Mouse (Mus musculus) monocyte, adult 5-6 weeks (primary cell): ENCODE data around the gene Hist1h4c. TPM values are rescaled to one million over a fixed set of nuclear protein-coding genes. Genes with fewer than 3 reads are reported as not detected.
"Not testable (repeated sequence)": the region's sequence is repeated elsewhere in the genome, so short reads cannot be mapped to it uniquely, and the experiment has no call there.

Experiments used
- ATAC-seq: fragments of 153-309, 156-312 bp; replicated peaks from 2 replicates; pipeline ENCODE4 v1.8.0; 2017; ENCODE audit warnings: mild to moderate bottlenecking; ENCODE audit not compliant: low TSS enrichment, insufficient number of reproducible peaks, severe bottlenecking, poor library complexity, low FRiP score
- total RNA-seq: library from RNA; stranded (forward); fragments of 200-1000, 200-491, 200-594 nt; gene quantifications from 3 replicates; pipeline ENCODE4 v1.2.3, GENCODE M21; 2017

Hist1h4c gene
- total RNA-seq, 1 experiment from 2014 or later = 93.5 TPM

- not testable (repeated sequence) for ATAC-seq
Measured at GRCm38 (mm10) chr13:23682947-23683754, 15.1 kb downstream of the Hist1h4c start.

- no peak for ATAC-seq
Measured at GRCm38 (mm10) chr13:23682623-23682946, 15.7 kb downstream of the Hist1h4c start.

- no peak for ATAC-seq
Measured at GRCm38 (mm10) chr13:23681990-23682582, 16.2 kb downstream of the Hist1h4c start.

GRCm38 (mm10) chr13:23662536-23662935 is 35.7 kb downstream of the Hist1h4c start:
- no peak for ATAC-seq

- no peak for ATAC-seq
Measured at GRCm38 (mm10) chr13:23659636-23660366, 38.5 kb downstream of the Hist1h4c start.

Other genes starting within 250 kb of the Hist1h4c start
- gene Btn1a1, start 232.6 kb downstream of the Hist1h4c start, total RNA-seq = not detected in 3 replicates
- not detected in 3 replicates for gene Btn2a2, start 209.6 kb downstream of the Hist1h4c start, total RNA-seq
- gene Hist1h4h, start 167.4 kb downstream of the Hist1h4c start, total RNA-seq = 24.5 to 149 TPM (median 46.4 TPM) in 3 replicates
- 1.4 to 11.6 TPM in 2 of 3 replicates, not detected in the other for gene Hist1h2af, start 164.5 kb downstream of the Hist1h4c start, total RNA-seq
- gene Hist1h3g, start 163.0 kb downstream of the Hist1h4c start, total RNA-seq = not detected in 3 replicates
- 0.21 to 4.4 TPM (median 2.1 TPM) in 3 replicates for gene Hist1h2bh, start 155.1 kb downstream of the Hist1h4c start, total RNA-seq
- gene Hist1h3f, start 154.4 kb downstream of the Hist1h4c start, total RNA-seq = 0.53 to 21.8 TPM (median 16.4 TPM) in 3 replicates
- 42.2 to 123 TPM (median 49.9 TPM) in 3 replicates for gene Hist1h4f, start 146.8 kb downstream of the Hist1h4c start, total RNA-seq
- 16.3 to 25.9 TPM (median 21.9 TPM) in 3 replicates for gene Hist1h1d, start 145.2 kb downstream of the Hist1h4c start, total RNA-seq
- gene Hist1h3e, start 136.1 kb downstream of the Hist1h4c start, total RNA-seq = 12.4 to 48.1 TPM (median 39.4 TPM) in 3 replicates
- 6.1 to 28.4 TPM (median 15.0 TPM) in 3 replicates for gene Hist1h2ae, start 127.2 kb downstream of the Hist1h4c start, total RNA-seq
- gene Hist1h2bg, start 127.1 kb downstream of the Hist1h4c start, total RNA-seq = 86.4 to 193 TPM (median 86.9 TPM) in 3 replicates
- 19.2 to 51.4 TPM (median 45.4 TPM) in 3 replicates for gene Hist1h2bf, start 124.3 kb downstream of the Hist1h4c start, total RNA-seq
- 1.5 to 92.8 TPM (median 16.7 TPM) in 3 replicates for gene Hist1h2ad, start 124.1 kb downstream of the Hist1h4c start, total RNA-seq
- gene Hist1h3d, start 122.7 kb downstream of the Hist1h4c start, total RNA-seq = 1.5 to 3.3 TPM (median 2.1 TPM) in 3 replicates
- gene Hist1h4d, start 116.9 kb downstream of the Hist1h4c start, total RNA-seq = 78.9 to 170 TPM (median 90.0 TPM) in 3 replicates
- gene Hist1h2be, start 77.3 kb downstream of the Hist1h4c start, total RNA-seq = 13.1 to 35.9 TPM (median 14.5 TPM) in 3 replicates
- 81.6 to 216 TPM (median 97.2 TPM) in 3 replicates for gene Hist1h1e, start 75.9 kb downstream of the Hist1h4c start, total RNA-seq
- 5.0 to 8.9 TPM (median 8.3 TPM) in 3 replicates for gene Hist1h2ac, start 14.5 kb downstream of the Hist1h4c start, total RNA-seq
- 28.7 to 101 TPM (median 49.7 TPM) in 3 replicates for gene Hist1h2bc, start 14.3 kb downstream of the Hist1h4c start, total RNA-seq
- not detected in 3 replicates for gene Hist1h1t, start 2.6 kb downstream of the Hist1h4c start, total RNA-seq
- gene Hfe, start 12.4 kb upstream of the Hist1h4c start, total RNA-seq = 90.6 to 170 TPM (median 150 TPM) in 3 replicates
- 589 to 739 TPM (median 677 TPM) in 3 replicates for gene Hist1h1c, start 40.4 kb upstream of the Hist1h4c start, total RNA-seq
- 6.8 TPM in 1 of 3 replicates, not detected in the others for gene Hist1h3c, start 47.1 kb upstream of the Hist1h4c start, total RNA-seq
- 151 to 300 TPM (median 178 TPM) in 3 replicates for gene Hist1h2bb, start 48.3 kb upstream of the Hist1h4c start, total RNA-seq
- 64.3 to 74.6 TPM in 2 of 3 replicates, not detected in the other for gene Hist1h2ab, start 52.7 kb upstream of the Hist1h4c start, total RNA-seq
- 9.7 TPM in 1 of 3 replicates, not detected in the others for gene Hist1h3b, start 53.8 kb upstream of the Hist1h4c start, total RNA-seq
- gene Hist1h4b, start 58.6 kb upstream of the Hist1h4c start, total RNA-seq = 10.8 to 62.1 TPM (median 12.1 TPM) in 3 replicates
- gene Hist1h4a, start 62.8 kb upstream of the Hist1h4c start, total RNA-seq = 43.2 to 186 TPM (median 59.3 TPM) in 3 replicates
- gene Hist1h3a, start 63.9 kb upstream of the Hist1h4c start, total RNA-seq = 4.6 to 86.2 TPM (median 18.3 TPM) in 3 replicates
- 55.4 to 86.3 TPM (median 64.8 TPM) in 3 replicates for gene Hist1h1a, start 65.2 kb upstream of the Hist1h4c start, total RNA-seq
- not detected in 3 replicates for gene Trim38, start 71.5 kb upstream of the Hist1h4c start, total RNA-seq
- not detected in 3 replicates for gene Slc17a2, start 108.5 kb upstream of the Hist1h4c start, total RNA-seq
- not detected in 3 replicates for gene Slc17a3, start 141.0 kb upstream of the Hist1h4c start, total RNA-seq
- gene Slc17a1, start 169.3 kb upstream of the Hist1h4c start, total RNA-seq = not detected in 3 replicates
- not detected in 3 replicates for gene Slc17a4, start 216.6 kb upstream of the Hist1h4c start, total RNA-seq
- not detected in 3 replicates for gene Hist1h2ba, start 235.7 kb upstream of the Hist1h4c start, total RNA-seq
- gene Hist1h2aa, start 236.0 kb upstream of the Hist1h4c start, total RNA-seq = not detected in 3 replicates